Mouse (Mus musculus) urinary bladder, postnatal 0 days (tissue): ENCODE results near the gene Olfr695. TPM values are rescaled to one million over a fixed set of nuclear protein-coding genes. Genes with fewer than 3 reads are reported as not detected.

ENCODE experiments used
- polyA plus RNA-seq: library from polyadenylated mRNA; unstranded; fragments of >200 nt; fragmentation: Nextera tagmentation; extraction: Ambion mirVana; gene quantifications from 2 replicates; pipeline ENCODE4 v1.2.1, GENCODE M21; 2015

Gene Olfr695
- polyA plus RNA-seq: not detected in 2 replicates

DNA sequence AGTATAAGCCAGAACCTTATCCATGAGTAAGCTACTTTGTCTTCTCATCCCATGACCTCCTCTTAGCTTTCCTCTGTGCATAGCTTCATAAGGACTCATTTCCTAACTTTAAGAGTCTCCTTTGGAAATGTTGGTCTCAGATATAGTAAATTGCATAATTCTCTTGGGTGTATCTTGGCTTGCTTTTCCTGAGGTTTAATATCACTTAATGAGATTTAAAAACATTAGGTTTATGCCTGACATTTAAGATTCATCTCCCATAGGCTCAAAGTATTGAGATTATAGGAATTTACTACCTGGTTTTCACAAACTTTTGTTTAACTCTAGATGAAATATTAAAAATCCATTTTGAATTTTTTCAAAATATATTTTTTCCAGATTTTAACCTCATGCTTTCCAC lies at the start of gene Olfr695:
Gene Olfr695 (minus strand): TSS at position 101 of the 400 bp plus-strand sequence.

GRCm38 (mm10) chr7:106755297-106755696 lies 39.1 kb upstream of the Olfr695 start, which contains the start of gene Olfr698:
Gene Olfr698 (minus strand): TSS chr7:106755397.

GRCm38 (mm10) chr7:106742343-106742742 lies 26.1 kb upstream of the Olfr695 start, which contains the start of gene Olfr697:
Gene Olfr697 (minus strand): TSS chr7:106742443.

GRCm38 (mm10) chr7:106691714-106692113 lies 24.5 kb downstream of the Olfr695 start, which contains the start of gene Olfr694:
Gene Olfr694 (minus strand): TSS chr7:106691814.

GRCm38 (mm10) chr7:106680484-106680883 lies 35.7 kb downstream of the Olfr695 start, which contains the start of gene Olfr693:
Gene Olfr693 (minus strand): TSS chr7:106680584.

Other genes starting within 250 kb of the Olfr695 start
- gene Olfr693, start 35.8 kb downstream of the Olfr695 start, polyA plus RNA-seq: not detected in 2 replicates
- gene Olfr694, start 24.6 kb downstream of the Olfr695 start, polyA plus RNA-seq: not detected in 2 replicates
- not detected in 2 replicates for gene Olfr697, start 26.0 kb upstream of the Olfr695 start, polyA plus RNA-seq
- not detected in 2 replicates for gene Olfr698, start 39.0 kb upstream of the Olfr695 start, polyA plus RNA-seq
- gene Olfr699, start 76.8 kb upstream of the Olfr695 start, polyA plus RNA-seq: not detected in 2 replicates
- not detected in 2 replicates for gene Olfr700, start 92.4 kb upstream of the Olfr695 start, polyA plus RNA-seq
- not detected in 2 replicates for gene Olfr701, start 97.7 kb upstream of the Olfr695 start, polyA plus RNA-seq
- not detected in 2 replicates for gene Olfr702, start 117.5 kb upstream of the Olfr695 start, polyA plus RNA-seq
- not detected in 2 replicates for gene Olfr703, start 127.0 kb upstream of the Olfr695 start, polyA plus RNA-seq
- not detected in 2 replicates for gene Olfr704, start 146.8 kb upstream of the Olfr695 start, polyA plus RNA-seq
- not detected in 2 replicates for gene Olfr705, start 160.5 kb upstream of the Olfr695 start, polyA plus RNA-seq
- gene Olfr706, start 171.8 kb upstream of the Olfr695 start, polyA plus RNA-seq: not detected in 2 replicates
- gene Olfr707, start 184.8 kb upstream of the Olfr695 start, polyA plus RNA-seq: not detected in 2 replicates
- not detected in 2 replicates for gene Olfr1532-ps1, start 191.6 kb upstream of the Olfr695 start, polyA plus RNA-seq
- not detected in 2 replicates for gene Olfr709-ps1, start 215.8 kb upstream of the Olfr695 start, polyA plus RNA-seq
- gene Olfr710, start 231.9 kb upstream of the Olfr695 start, polyA plus RNA-seq: not detected in 2 replicates
- gene Olfr6, start 247.5 kb upstream of the Olfr695 start, polyA plus RNA-seq: not detected in 2 replicates